Comparison of ENCODE assay signal across 9 mouse cellular contexts in the genomic region with DNA sequence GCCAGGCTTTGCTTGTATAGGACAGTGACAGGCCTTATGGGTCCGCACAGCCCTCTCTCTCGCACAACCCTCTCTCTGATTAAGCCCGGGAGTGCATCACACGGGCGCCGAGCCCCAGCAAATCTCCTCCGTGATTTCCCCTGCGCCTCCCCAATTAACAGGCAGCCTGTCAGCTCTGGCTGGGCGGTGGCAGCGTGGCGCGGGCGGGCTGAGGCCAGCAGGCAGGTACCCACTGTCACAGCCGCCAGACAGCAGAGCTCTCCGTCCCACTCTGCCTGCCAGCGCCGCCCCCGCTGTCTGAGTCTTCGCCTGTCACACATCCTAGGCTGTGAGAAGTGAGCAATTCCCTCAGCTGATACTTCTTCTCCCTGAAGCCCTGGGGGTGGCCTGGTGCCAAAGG.
DNase-seq lines count a peak whose midpoint lies in the region; ATAC-seq lines count a peak whose summit lies in the region.
"Had no signal": no experiment of that assay in that cellular context is flagged by ENCODE, and none has a peak within 500 bp of the region (broad histone marks: within the 10 kb centered on the region; RNA-seq: fewer than 3 reads in every experiment).

No protein-coding gene starts in this region.

- no peaks in the 10 kb centered on the region for H3K36me3 ChIP-seq in heart, embryonic 14.5 days (ENCODE audit: control insufficient read depth, insufficient read depth, low read length)
- H3K36me3 ChIP-seq: G1E had no signal

- peaks cover 48% of the 10 kb centered on the region for H3K27me3 ChIP-seq in heart, embryonic 14.5 days (ENCODE audit: control insufficient read depth, insufficient read depth, low read length)

- H3K9me3 ChIP-seq in heart, embryonic 14.5 days (ENCODE audit: control insufficient read depth, low read length) = no peaks in the 10 kb centered on the region
- H3K9me3 ChIP-seq: G1E had no signal

- H3K27ac ChIP-seq in heart, embryonic 14.5 days (replicated peaks in 1 of 2; ENCODE audit: control insufficient read depth in 1 of 2, insufficient read depth in 1 of 2, low read depth in 2 of 2, low read length in 2 of 2) = no peak overlapping the region

- peak overlapping the region; percentile 55; the same call in 1 of the 2 replicates for H3K9ac ChIP-seq in heart, embryonic 14.5 days (ENCODE audit: low read length)

- peak overlapping the region; percentile 13 to 31 for H3K4me3 ChIP-seq in heart, embryonic 14.5 days (ENCODE audit: control insufficient read depth in 1 of 2, insufficient read depth in 1 of 2, low read depth in 1 of 2, low read length in 2 of 2)

- WGBS in heart, embryonic 14.5 days = 3% methylated on average over 19 of the region's 19 CpGs

- H3K4me1 ChIP-seq in heart, embryonic 14.5 days (ENCODE audit: control insufficient read depth in 2 of 2, insufficient read depth in 2 of 2, low read length in 2 of 2) = peaks cover 9 to 11% of the 10 kb centered on the region in 2 experiments

- no peak for DNase-seq in heart, postnatal 10 days
- DNase-seq in cerebellum, adult 18-20 months = peak; percentile 46 to 57
- peak; percentile 53 to 58 for DNase-seq in frontal cortex, postnatal 25 days (ENCODE audit: low spot score in 2 of 2)
- peak; percentile 75 to 91 for DNase-seq in left cerebral cortex, postnatal 25 days (ENCODE audit: low spot score in 2 of 2)
- peak; percentile 79 for DNase-seq in right cerebral cortex, postnatal 25 days
- DNase-seq in thymus, postnatal 10 days (ENCODE audit: low spot score in 2 of 2) = no peak
- no peak for DNase-seq in adrenal gland, postnatal 10 days

- no peak for ATAC-seq in heart, embryonic 14.5 days (ENCODE audit: insufficient number of reproducible peaks, insufficient read depth, low FRiP score, low read depth)

- peak overlapping the region; percentile 63 for H3K4me2 ChIP-seq in heart, embryonic 14.5 days (ENCODE audit: low read length)

- intact Hi-C loops in heart, postnatal 10 days (cut with DNase I) = no loop called here
- intact Hi-C loops in left cerebral cortex, postnatal 25 days (cut with DNase I) = no loop called here

Comparison
In these comparisons a context has a peak if more than half of its experiments do, and no peak if none do; other contexts are left out.
1. DNase-seq: peak in cerebellum, adult 18-20 months (2 of 2), frontal cortex, postnatal 25 days (2 of 2), left cerebral cortex, postnatal 25 days (2 of 2) and right cerebral cortex, postnatal 25 days (single experiment); none in heart, postnatal 10 days (0 of 2), thymus, postnatal 10 days (0 of 2) and adrenal gland, postnatal 10 days (single experiment).